Mouse (Mus musculus) gastrocnemius, adult 2 months (tissue): ENCODE measurements around the gene Yars. TPM values are rescaled to one million over a fixed set of nuclear protein-coding genes. Genes with fewer than 3 reads are reported as not detected.
A peak's percentile ranks its signal among the peaks of the same experiment; 100 is the strongest.

Source experiments
- DNase-seq: peaks from one replicate; pipeline ENCODE4 v3.0.0; 2022
- H3K27ac ChIP-seq: fragments of 200-600 bp; 2 replicates; pipeline ENCODE4 v1.8.1; 2022; ENCODE audit warnings: mild to moderate bottlenecking
- H3K4me3 ChIP-seq: fragments of 200-600 bp; 2 replicates; pipeline ENCODE4 v1.8.1; 2022; ENCODE audit warnings: mild to moderate bottlenecking, moderate library complexity
- CTCF ChIP-seq: fragments of 200-600 bp; IDR thresholded peaks from 2 replicates; pipeline ENCODE4 v1.8.1; 2022; ENCODE audit warnings: antibody characterized with exemption, mild to moderate bottlenecking, moderate library complexity
- intact Hi-C: fragments of 180-260 bp; cut with DNase I; formaldehyde crosslinking; loops from one replicate; pipeline ENCODE4 v1.15.1; 2025
- total RNA-seq, 2 experiments: library from RNA; stranded (reverse); gene quantifications; 2 replicates each; pipeline ENCODE4 v1.2.3; 2021

Gene Yars
- total RNA-seq, 2 experiments from 2014 or later: 39.8 to 43.0 TPM

- intact Hi-C loops: no loop called here
- H3K4me3 ChIP-seq: no peak overlapping the region
- no peak for TF ChIP-seq CTCF
These were observed 62.0 kb downstream of the Yars start for GRCm38 (mm10) chr4:129251482-129252125.

DNA sequence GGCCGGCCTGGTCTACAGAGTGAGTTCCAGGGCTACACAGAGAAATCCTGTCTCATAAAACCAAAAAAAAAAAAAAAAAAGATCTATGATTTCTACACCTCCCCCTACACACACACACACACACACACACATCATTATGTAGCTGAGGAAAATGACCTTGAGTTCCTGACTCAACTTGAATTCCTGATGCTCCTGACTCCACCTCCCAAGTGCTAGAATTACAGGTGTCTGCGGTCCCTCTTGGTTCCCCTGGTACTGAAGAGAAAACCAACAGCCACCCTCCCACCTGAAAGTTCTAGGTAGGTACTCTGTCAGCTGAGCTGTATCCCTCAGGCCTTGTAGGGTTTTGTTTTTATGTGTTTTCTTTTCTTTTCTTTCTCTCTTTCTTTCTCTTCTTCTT lies 62.9 kb downstream of the Yars start:
- no peak for DNase-seq
- Histone ChIP-seq H3K27ac (no peak overlapping the region), H3K4me3 (no peak overlapping the region)
- intact Hi-C loops: no loop called here
- no peak for TF ChIP-seq CTCF

More at GRCm38 (mm10) chr4:129251482-129252125, 62.0 kb downstream of the Yars start:
- DNase-seq: no peak
- H3K27ac ChIP-seq: no peak overlapping the region

DNA sequence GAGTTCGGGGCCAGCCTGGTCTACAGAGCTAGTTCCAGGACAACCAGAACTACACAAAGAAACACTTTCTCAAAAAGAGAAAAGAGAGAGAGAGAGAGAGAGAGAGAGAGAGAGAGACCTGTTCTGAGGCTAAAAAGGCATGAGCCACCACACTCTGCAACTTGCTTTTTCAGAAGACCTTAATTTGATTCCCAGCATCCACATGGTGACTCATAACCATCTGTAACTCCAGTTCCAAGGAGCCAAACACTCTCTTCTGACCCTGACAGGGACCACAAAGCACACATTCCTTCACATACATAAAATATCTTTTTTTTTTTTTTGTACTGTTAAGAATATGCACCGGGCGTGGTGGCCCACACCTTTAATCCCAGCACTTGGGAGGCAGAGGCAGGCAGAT lies 65.0 kb downstream of the Yars start:
- Histone ChIP-seq H3K4me3 (no peak overlapping the region), H3K27ac (no peak overlapping the region)
- intact Hi-C loops: no loop called here
- no peak for DNase-seq
- no peak for TF ChIP-seq CTCF

DNA sequence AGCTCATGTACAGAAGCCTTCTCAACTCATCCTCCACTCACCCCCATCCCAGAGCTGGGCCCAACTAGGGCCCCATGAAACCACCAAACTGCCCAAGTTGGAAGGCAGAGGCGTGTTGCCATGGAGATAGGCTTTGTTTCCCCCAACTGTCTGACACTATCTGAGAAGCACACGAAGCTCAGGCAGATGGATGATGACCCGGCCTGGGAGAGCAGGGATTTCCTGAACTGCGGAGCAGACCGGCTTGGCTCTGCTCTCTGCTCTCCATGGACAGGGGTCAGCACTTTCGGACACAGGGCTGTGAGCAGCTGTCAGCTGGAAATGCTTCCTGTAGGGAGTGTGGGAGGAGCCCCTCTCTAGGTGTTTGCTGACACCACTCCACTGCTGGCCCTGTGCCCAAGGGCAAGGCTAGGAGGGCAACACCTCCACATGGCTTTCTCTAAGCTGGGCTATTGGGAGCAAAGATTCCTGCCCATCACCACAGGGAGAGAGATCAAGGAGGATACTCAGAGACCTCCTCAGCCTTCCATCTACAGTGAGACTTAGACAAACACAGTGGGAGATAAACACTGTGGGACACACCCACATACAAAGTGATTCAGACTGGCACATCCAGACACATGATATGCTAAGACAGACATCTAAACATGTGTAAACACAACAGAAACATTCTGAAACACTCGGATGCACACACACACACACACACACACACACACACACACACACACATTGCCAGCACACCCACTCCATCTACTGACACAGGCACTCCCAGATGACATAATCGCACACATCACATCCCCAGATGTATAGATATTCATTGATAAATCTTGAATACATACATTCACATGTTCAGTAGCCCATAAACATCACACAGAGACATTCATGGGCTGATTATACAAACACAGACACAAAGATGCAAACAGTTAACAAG lies 67.2 kb downstream of the Yars start:
- Histone ChIP-seq H3K27ac (no peak overlapping the region), H3K4me3 (no peak overlapping the region)
- DNase-seq: no peak
- intact Hi-C loops: no loop called here
- no peak for TF ChIP-seq CTCF

DNA sequence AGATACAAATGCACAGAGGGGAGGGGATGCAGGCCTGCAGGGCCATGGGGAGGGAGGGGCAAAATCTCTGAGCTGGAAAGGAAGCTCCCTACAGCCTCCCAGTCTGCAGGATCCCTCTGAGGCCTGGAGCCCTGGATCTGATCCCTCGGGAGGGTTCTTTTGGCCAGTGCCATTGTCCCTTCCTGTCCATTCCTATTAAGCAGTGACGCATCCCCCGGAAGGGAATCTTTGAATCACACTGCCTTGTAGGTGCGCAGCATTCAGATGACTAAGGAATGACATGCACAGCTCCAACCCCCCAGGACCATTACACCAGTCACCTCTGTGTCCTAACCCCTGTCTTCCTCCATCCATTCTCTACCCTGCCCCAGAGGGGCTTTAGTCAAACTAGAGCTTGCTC lies 69.5 kb downstream of the Yars start:
- DNase-seq: no peak
- Histone ChIP-seq H3K4me3 (no peak overlapping the region), H3K27ac (no peak overlapping the region)
- intact Hi-C loops: no loop called here
- TF ChIP-seq CTCF: no peak

- Histone ChIP-seq H3K27ac (no peak overlapping the region), H3K4me3 (no peak overlapping the region)
- TF ChIP-seq CTCF: no peak
- no peak for DNase-seq
- intact Hi-C loops: no loop called here
These were observed 71.1 kb downstream of the Yars start for GRCm38 (mm10) chr4:129260678-129261077.

DNA sequence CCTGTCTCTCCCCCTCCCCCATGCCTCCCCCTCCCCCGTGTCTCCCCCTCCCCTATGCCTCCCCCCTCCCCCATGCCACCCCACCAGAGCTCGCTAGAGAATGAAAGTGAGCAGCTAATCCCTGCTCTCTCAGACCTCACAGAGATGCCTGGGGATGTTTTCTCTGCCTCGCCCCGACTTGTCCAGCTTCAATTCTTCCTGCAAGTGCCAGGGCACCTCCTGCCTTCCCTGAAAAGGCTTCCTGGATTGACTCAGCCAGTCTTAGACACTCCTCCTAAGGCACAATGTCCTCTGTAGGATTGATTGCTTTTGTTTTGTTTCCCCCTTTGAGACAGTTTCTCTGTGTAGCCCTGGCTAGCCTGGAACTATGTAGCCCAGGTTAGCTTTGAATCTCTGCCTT lies 71.6 kb downstream of the Yars start, which contains the start of gene C77080:
Gene C77080 (minus strand): TSS at position 209 of the 400 bp plus-strand sequence.
- intact Hi-C loops: no loop called here
- no peak within 1 kb of the TSS for H3K27ac ChIP-seq
- DNase-seq: no peak
- TF ChIP-seq CTCF: no peak
- no peak within 1 kb of the TSS for H3K4me3 ChIP-seq

DNA sequence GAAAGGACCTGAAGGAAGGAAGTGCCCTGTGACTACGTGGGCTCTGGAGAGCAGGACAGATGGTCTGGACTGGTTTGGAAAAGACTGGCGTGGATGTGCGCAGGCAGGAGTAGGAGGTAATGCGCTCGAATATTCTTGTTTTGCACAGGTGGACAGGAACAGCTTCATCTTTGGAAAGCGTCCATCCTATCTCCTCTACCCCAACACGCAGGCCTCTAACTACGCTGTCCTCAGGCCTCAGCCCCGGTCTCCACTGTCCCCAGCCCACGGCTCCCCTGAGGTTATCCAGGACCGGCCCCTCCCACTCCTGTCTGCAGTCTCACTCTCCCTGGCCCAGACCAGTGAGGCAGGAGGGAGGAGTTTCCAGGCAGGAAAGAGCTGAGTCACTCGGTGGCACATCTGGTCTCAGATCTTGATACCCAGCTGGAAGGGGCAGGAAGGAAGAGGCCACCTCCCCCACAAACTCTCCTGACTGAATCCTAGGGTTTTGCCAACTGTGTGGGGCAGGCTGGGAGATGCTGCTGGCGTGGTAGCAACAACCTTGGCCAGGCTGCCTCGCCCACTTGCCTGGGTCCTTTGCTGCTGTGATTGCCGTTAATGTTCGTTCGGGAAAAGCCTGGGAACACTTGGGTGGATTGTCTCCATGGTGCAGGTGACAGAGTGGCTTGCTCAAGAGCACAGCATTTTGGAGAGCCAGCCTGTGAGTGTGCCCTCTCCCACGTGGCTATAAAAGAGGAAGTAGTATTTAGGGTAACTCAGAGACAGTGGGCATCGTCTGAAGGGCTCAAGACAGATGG lies 73.9 kb downstream of the Yars start:
- peak overlapping the region; percentile 66 for H3K27ac ChIP-seq
- no peak for TF ChIP-seq CTCF
- peak; percentile 64 for DNase-seq
- H3K4me3 ChIP-seq: peak overlapping the region; percentile 40
- intact Hi-C loops: no loop called here

- H3K4me3 ChIP-seq: no peak overlapping the region
- DNase-seq: no peak
- intact Hi-C loops: loop anchor here (5.0 kb wide), 1 partner anchor 44 kb away; no protein-coding TSS in a partner anchor
- no peak for TF ChIP-seq CTCF
- no peak overlapping the region for H3K27ac ChIP-seq
These were observed 76.6 kb downstream of the Yars start for GRCm38 (mm10) chr4:129266191-129266590.

- intact Hi-C loops: loop anchor here (5.0 kb wide), 1 partner anchor 45 kb away; no protein-coding TSS in a partner anchor
- no peak for TF ChIP-seq CTCF
- no peak for DNase-seq
- Histone ChIP-seq H3K27ac (no peak overlapping the region), H3K4me3 (no peak overlapping the region)
These were observed 77.3 kb downstream of the Yars start for GRCm38 (mm10) chr4:129266821-129267220.

GRCm38 (mm10) chr4:129268698-129269097 lies 79.1 kb downstream of the Yars start:
- no peak for TF ChIP-seq CTCF
- Histone ChIP-seq H3K4me3 (no peak overlapping the region), H3K27ac (no peak overlapping the region)
- intact Hi-C loops: loop anchor here (5.0 kb wide), 1 partner anchor 46 kb away; no protein-coding TSS in a partner anchor
- DNase-seq: no peak

Other genes with a start within 250 kb of the Yars start
- gene Azin2, start 227.3 kb upstream of the Yars start, total RNA-seq: 1 to 10 TPM; 1.2 to 2.2 TPM
- 10 to 100 TPM; 27.8 to 31.3 TPM for gene Ak2, start 197.8 kb upstream of the Yars start, total RNA-seq
- gene Rnf19b, start 131.5 kb upstream of the Yars start, total RNA-seq: 10 to 100 TPM; 22.0 to 24.0 TPM
- not detected for gene Tmem54, start 84.2 kb upstream of the Yars start, total RNA-seq
- not detected for gene Hpca, start 67.7 kb upstream of the Yars start, total RNA-seq
- 100 to 1,000 TPM in 1 of 2 experiments, 10 to 100 TPM in 1; 52.1 to 132 TPM for gene Fndc5, start 52.8 kb upstream of the Yars start, total RNA-seq
- 1 to 10 TPM; 4.7 to 4.9 TPM for gene S100pbp, start within 50 bp of the Yars start, total RNA-seq
- 1 to 10 TPM; 2.0 to 2.1 TPM for gene C77080, start 71.6 kb downstream of the Yars start, total RNA-seq
- gene Sync, start 97.9 kb downstream of the Yars start, total RNA-seq: 10 to 100 TPM; 39.9 to 46.5 TPM
- 10 to 100 TPM; 38.5 to 46.9 TPM for gene Rbbp4, start 145.6 kb downstream of the Yars start, total RNA-seq
- gene Zbtb8os, start 145.9 kb downstream of the Yars start, total RNA-seq: 10 to 100 TPM; 24.8 to 28.9 TPM
- 1 to 10 TPM in 1 of 2 experiments, under 1 TPM in 1; 0.61 to 1.3 TPM for gene Zbtb8a, start 188.4 kb downstream of the Yars start, total RNA-seq